Mouse (Mus musculus): ENCODE data around the gene Pyroxd2. TPM values are rescaled to one million over a fixed set of nuclear protein-coding genes. Genes with fewer than 3 reads are reported as not detected.

Pyroxd2 gene
- polyA plus RNA-seq, 1 experiment from 2014 or later = 0.52 TPM

DNA sequence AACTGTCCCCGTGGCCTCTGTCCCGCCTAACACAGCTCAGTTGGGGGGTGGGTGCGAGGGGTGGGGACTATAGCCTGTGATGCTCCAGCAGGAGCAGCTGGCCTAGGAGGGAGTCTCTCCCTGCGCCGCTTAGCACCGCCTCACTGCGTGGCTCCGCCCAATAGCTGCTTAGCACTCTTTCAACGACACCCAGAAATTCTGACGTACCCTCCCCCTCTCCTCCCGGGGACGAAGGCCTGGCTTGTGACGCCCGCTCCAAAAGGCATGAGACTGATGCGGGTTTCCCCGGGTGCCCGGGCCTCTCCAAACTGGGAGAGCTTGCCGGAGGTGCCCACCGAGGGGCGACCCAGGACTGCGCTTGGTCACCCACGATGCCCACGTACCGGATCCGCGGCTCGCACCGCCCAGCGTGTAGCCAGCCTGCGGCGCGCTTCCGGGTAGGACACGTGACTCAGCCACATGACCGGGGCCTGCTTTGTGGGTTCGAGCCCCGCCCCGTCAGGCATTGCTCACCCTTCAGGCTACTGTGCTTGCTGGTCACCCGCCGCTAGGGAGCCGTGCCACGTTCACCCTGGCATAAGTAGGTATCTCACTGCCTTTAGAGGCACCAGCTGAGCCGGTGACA lies 27.1 kb upstream of the Pyroxd2 start, which contains the start of gene Hps1:
Hps1 (minus strand) TSS at position 448 of the 625 bp plus-strand sequence.
- H3K27ac ChIP-seq (replicated peaks; ENCODE audit: low read depth, low read length) = peak within 1 kb of the TSS; percentile 16; the same call in 1 of the 2 replicates
- no peaks in the 10 kb centered on the region for H3K36me3 ChIP-seq (replicated peaks; ENCODE audit: control insufficient read depth, insufficient read depth, low read depth, low read length)
- H3K4me2 ChIP-seq (ENCODE audit: low read depth, low read length) = peak within 1 kb of the TSS; percentile 61
- no peaks in the 10 kb centered on the region for H3K4me1 ChIP-seq (ENCODE audit: control insufficient read depth, insufficient read depth, low read length)
- H3K9ac ChIP-seq (replicated peaks; ENCODE audit: low read length) = peak within 1 kb of the TSS; percentile 68
- peak; percentile 97 for ATAC-seq (replicated peaks; ENCODE audit: insufficient number of reproducible peaks, low FRiP score, low TSS enrichment, low read depth)
- peak within 1 kb of the TSS; percentile 62 for H3K4me3 ChIP-seq (ENCODE audit: low read depth, low read length)
- H3K27me3 ChIP-seq (ENCODE audit: control insufficient read depth, insufficient read depth, low read length) = no peaks in the 10 kb centered on the region
- H3K9me3 ChIP-seq (replicated peaks; ENCODE audit: control insufficient read depth, low read length) = no peaks in the 10 kb centered on the region
- WGBS = under 1% methylated on average over 43 of the region's 43 CpGs
- peak; percentile 93 for DNase-seq (ENCODE audit: low spot score)

DNA sequence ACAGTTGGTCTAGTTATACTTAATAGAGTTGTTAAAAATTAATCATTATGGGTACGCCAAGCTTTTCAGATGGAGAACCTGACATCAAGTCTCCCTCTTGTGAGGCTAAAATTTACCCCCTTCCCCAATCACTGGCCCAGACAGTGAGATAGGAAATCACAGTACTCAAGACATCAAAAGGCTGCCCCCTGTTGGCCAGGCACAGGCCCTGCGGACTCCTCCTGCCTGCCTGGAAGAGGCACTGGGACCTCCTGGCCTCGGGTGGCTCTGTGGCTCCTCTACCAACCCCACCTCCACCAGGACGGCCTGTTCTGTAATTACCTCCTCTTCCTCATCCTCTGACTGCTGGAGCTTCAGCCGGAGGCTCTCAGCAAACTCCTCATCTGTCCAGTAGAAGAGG lies 25.2 kb upstream of the Pyroxd2 start:
- Histone ChIP-seq H3K4me2 (ENCODE audit: low read depth, low read length) (no peak overlapping the region), H3K9ac (replicated peaks; ENCODE audit: low read length) (no peak overlapping the region), H3K27ac (replicated peaks; ENCODE audit: low read depth, low read length) (no peak overlapping the region), H3K27me3 (ENCODE audit: control insufficient read depth, insufficient read depth, low read length) (no peaks in the 10 kb centered on the region), H3K4me1 (ENCODE audit: control insufficient read depth, insufficient read depth, low read length) (no peaks in the 10 kb centered on the region), H3K4me3 (ENCODE audit: low read depth, low read length) (no peak overlapping the region), H3K36me3 (replicated peaks; ENCODE audit: control insufficient read depth, insufficient read depth, low read depth, low read length) (no peaks in the 10 kb centered on the region), H3K9me3 (replicated peaks; ENCODE audit: control insufficient read depth, low read length) (no peaks in the 10 kb centered on the region)
- WGBS = 73% methylated on average over 5 of the region's 5 CpGs
- ATAC-seq (replicated peaks; ENCODE audit: insufficient number of reproducible peaks, low FRiP score, low TSS enrichment, low read depth) = no peak
- no peak for DNase-seq (ENCODE audit: low spot score)

DNA sequence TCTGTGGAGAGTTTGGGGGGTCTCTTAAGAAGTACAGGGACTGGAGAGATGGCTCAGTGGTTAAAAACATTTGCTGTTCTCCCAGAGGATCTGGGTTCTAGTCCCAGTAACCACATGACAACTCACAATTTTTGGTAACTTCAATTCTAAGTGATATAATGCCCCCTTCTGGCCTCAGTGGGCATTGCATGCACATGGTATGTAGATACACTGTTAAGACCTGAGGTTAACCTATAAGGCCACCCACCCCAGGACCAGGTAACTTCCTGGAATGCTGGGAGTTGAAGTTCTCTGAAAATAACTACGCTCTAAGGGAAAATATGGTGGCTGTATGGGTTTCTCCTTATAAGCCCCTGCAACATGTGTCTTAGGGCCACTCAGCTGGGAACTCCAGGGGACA lies 24.2 kb upstream of the Pyroxd2 start:
- Histone ChIP-seq H3K9me3 (replicated peaks; ENCODE audit: control insufficient read depth, low read length) (no peaks in the 10 kb centered on the region), H3K27me3 (ENCODE audit: control insufficient read depth, insufficient read depth, low read length) (no peaks in the 10 kb centered on the region), H3K27ac (replicated peaks; ENCODE audit: low read depth, low read length) (no peak overlapping the region), H3K4me1 (ENCODE audit: control insufficient read depth, insufficient read depth, low read length) (no peaks in the 10 kb centered on the region), H3K36me3 (replicated peaks; ENCODE audit: control insufficient read depth, insufficient read depth, low read depth, low read length) (no peaks in the 10 kb centered on the region), H3K4me2 (ENCODE audit: low read depth, low read length) (no peak overlapping the region), H3K9ac (replicated peaks; ENCODE audit: low read length) (no peak overlapping the region), H3K4me3 (ENCODE audit: low read depth, low read length) (no peak overlapping the region)
- no peak for ATAC-seq (replicated peaks; ENCODE audit: insufficient number of reproducible peaks, low FRiP score, low TSS enrichment, low read depth)
- DNase-seq (ENCODE audit: low spot score) = peak; percentile 29
- 97% methylated on average over 1 of the region's 1 CpGs for WGBS

DNA sequence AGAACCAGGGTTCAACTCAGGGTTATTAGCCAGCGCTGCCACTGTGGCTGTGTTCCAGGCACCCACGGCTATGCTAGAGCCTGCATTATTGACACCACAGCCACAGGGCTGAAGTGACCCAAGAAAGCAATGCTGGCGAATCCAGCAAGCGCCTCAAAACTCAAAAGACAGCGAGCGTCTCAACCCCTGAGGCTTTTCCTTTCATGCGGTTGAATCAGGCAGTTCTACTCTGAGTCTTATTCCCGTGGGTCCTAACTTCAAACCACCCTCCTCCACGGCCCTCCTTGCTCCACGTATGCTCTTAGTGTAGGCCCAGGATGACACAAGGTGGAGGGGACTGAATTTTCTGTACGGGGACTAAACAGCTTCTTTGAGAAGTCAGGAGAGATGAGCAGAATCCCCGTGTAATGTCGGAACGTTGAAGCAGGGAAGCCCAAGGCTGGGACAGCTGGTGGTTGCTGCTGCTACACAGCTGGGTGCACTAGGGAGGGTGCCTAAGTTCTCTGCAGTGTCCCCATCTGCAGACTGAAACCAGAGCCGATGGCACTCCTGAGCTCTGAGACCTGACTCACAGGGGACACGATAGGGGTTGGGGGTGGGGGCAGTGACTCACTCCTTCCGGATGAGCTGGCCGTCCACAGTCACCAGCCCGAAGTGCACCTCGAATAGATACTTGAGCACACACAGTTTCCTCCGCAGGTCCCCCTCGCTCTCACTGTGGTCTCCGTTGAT lies 17.7 kb upstream of the Pyroxd2 start:
- Histone ChIP-seq H3K4me1 (ENCODE audit: control insufficient read depth, insufficient read depth, low read length) (no peaks in the 10 kb centered on the region), H3K4me3 (ENCODE audit: low read depth, low read length) (no peak overlapping the region), H3K27me3 (ENCODE audit: control insufficient read depth, insufficient read depth, low read length) (no peaks in the 10 kb centered on the region), H3K27ac (replicated peaks; ENCODE audit: low read depth, low read length) (no peak overlapping the region), H3K4me2 (ENCODE audit: low read depth, low read length) (no peak overlapping the region), H3K9me3 (replicated peaks; ENCODE audit: control insufficient read depth, low read length) (no peaks in the 10 kb centered on the region), H3K9ac (replicated peaks; ENCODE audit: low read length) (no peak overlapping the region), H3K36me3 (replicated peaks; ENCODE audit: control insufficient read depth, insufficient read depth, low read depth, low read length) (no peaks in the 10 kb centered on the region)
- no peak for ATAC-seq (replicated peaks; ENCODE audit: insufficient number of reproducible peaks, low FRiP score, low TSS enrichment, low read depth)
- no peak for DNase-seq (ENCODE audit: low spot score)
- WGBS = 76% methylated on average over 23 of the region's 23 CpGs

DNA sequence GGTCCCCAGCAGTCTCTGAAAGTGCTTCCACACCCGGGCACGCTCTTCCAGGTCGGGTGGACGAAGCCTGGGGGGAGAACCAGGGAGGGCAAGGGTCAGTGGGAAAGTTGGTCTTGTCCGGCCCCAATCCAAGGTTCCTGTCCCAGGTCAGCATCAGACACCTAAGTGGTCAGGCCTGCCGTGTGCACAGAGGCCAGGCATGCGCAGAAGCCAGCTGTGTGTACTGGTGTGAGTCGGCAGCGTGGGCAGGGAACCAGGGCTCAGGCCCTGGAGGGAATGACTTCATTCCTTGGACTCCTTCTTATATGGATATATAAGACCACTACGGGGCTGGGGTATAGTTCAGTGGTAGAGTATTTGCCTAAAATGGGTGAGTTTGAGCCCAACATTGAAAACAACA lies 17.1 kb upstream of the Pyroxd2 start:
- H3K4me2 ChIP-seq (ENCODE audit: low read depth, low read length) = no peak overlapping the region
- no peak for DNase-seq (ENCODE audit: low spot score)
- WGBS = 89% methylated on average over 10 of the region's 10 CpGs
- H3K9ac ChIP-seq (replicated peaks; ENCODE audit: low read length) = no peak overlapping the region
- no peak overlapping the region for H3K27ac ChIP-seq (replicated peaks; ENCODE audit: low read depth, low read length)
- no peaks in the 10 kb centered on the region for H3K9me3 ChIP-seq (replicated peaks; ENCODE audit: control insufficient read depth, low read length)
- no peaks in the 10 kb centered on the region for H3K4me1 ChIP-seq (ENCODE audit: control insufficient read depth, insufficient read depth, low read length)
- no peaks in the 10 kb centered on the region for H3K36me3 ChIP-seq (replicated peaks; ENCODE audit: control insufficient read depth, insufficient read depth, low read depth, low read length)
- H3K27me3 ChIP-seq (ENCODE audit: control insufficient read depth, insufficient read depth, low read length) = no peaks in the 10 kb centered on the region
- ATAC-seq (replicated peaks; ENCODE audit: insufficient number of reproducible peaks, low FRiP score, low TSS enrichment, low read depth) = no peak
- H3K4me3 ChIP-seq (ENCODE audit: low read depth, low read length) = no peak overlapping the region

DNA sequence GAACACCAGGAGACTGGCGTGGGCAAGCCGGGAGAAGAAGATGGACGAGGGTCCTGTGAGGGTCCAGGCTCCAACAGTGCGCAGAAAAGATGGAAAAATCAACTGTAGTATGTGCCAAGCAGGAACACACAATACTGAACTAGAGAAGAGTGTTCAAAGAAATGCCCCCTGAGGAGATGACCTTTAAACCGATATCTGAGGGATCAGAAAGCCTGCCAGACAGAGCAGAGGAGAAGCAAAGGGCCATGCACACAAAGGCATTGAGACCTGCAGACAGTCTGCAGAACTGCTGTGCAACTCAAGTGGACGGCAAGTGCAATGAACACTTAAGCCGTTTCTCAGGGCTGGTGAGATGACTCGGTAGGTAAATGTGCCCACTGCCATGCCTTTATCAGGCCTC lies 14.8 kb upstream of the Pyroxd2 start:
- ATAC-seq (replicated peaks; ENCODE audit: insufficient number of reproducible peaks, low FRiP score, low TSS enrichment, low read depth) = no peak
- WGBS = 69% methylated on average over 8 of the region's 8 CpGs
- Histone ChIP-seq H3K4me3 (ENCODE audit: low read depth, low read length) (no peak overlapping the region), H3K9ac (replicated peaks; ENCODE audit: low read length) (no peak overlapping the region), H3K4me2 (ENCODE audit: low read depth, low read length) (no peak overlapping the region), H3K9me3 (replicated peaks; ENCODE audit: control insufficient read depth, low read length) (no peaks in the 10 kb centered on the region), H3K27me3 (ENCODE audit: control insufficient read depth, insufficient read depth, low read length) (no peaks in the 10 kb centered on the region), H3K27ac (replicated peaks; ENCODE audit: low read depth, low read length) (no peak overlapping the region), H3K4me1 (ENCODE audit: control insufficient read depth, insufficient read depth, low read length) (no peaks in the 10 kb centered on the region), H3K36me3 (replicated peaks; ENCODE audit: control insufficient read depth, insufficient read depth, low read depth, low read length) (no peaks in the 10 kb centered on the region)
- no peak for DNase-seq (ENCODE audit: low spot score)

DNA sequence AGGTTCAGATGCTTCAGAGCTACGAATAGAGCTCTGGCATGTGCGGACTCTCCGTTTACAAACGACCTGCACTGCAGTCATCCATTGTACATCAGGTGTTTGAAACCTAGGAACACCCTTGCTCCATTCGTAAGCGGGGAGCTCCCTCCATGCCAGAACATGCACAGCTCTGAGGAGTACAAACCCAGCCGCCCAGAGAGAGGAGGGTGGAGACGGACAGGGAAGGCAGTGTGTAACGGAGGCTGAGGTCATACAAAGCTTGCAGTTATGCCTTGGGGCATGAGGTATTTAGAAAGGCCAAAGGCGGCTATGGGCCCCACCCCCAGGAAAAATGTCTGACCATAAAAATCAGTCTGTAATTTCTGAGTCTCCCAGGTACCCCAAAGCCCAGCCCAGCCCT lies 11.8 kb upstream of the Pyroxd2 start:
- H3K9me3 ChIP-seq (replicated peaks; ENCODE audit: control insufficient read depth, low read length) = no peaks in the 10 kb centered on the region
- H3K36me3 ChIP-seq (replicated peaks; ENCODE audit: control insufficient read depth, insufficient read depth, low read depth, low read length) = no peaks in the 10 kb centered on the region
- DNase-seq (ENCODE audit: low spot score) = no peak
- no peak overlapping the region for H3K9ac ChIP-seq (replicated peaks; ENCODE audit: low read length)
- no peaks in the 10 kb centered on the region for H3K4me1 ChIP-seq (ENCODE audit: control insufficient read depth, insufficient read depth, low read length)
- no peak overlapping the region for H3K4me2 ChIP-seq (ENCODE audit: low read depth, low read length)
- WGBS = 59% methylated on average over 10 of the region's 10 CpGs
- no peak overlapping the region for H3K4me3 ChIP-seq (ENCODE audit: low read depth, low read length)
- no peak overlapping the region for H3K27ac ChIP-seq (replicated peaks; ENCODE audit: low read depth, low read length)
- H3K27me3 ChIP-seq (ENCODE audit: control insufficient read depth, insufficient read depth, low read length) = no peaks in the 10 kb centered on the region
- ATAC-seq (replicated peaks; ENCODE audit: insufficient number of reproducible peaks, low FRiP score, low TSS enrichment, low read depth) = 0 out of 2 replicates have a peak, but pooled peaks have one; percentile 42

GRCm38 (mm10) chr19:42756671-42757070 lies 4.1 kb upstream of the Pyroxd2 start:
- no peak overlapping the region for H3K4me2 ChIP-seq (ENCODE audit: low read depth, low read length)
- no peak for ATAC-seq (replicated peaks; ENCODE audit: insufficient number of reproducible peaks, low FRiP score, low TSS enrichment, low read depth)
- DNase-seq (ENCODE audit: low spot score) = no peak
- H3K4me3 ChIP-seq (ENCODE audit: low read depth, low read length) = no peak overlapping the region
- H3K27me3 ChIP-seq (ENCODE audit: control insufficient read depth, insufficient read depth, low read length) = no peaks in the 10 kb centered on the region
- 92% methylated on average over 6 of the region's 6 CpGs for WGBS
- H3K27ac ChIP-seq (replicated peaks; ENCODE audit: low read depth, low read length) = no peak overlapping the region
- H3K36me3 ChIP-seq (replicated peaks; ENCODE audit: control insufficient read depth, insufficient read depth, low read depth, low read length) = no peaks in the 10 kb centered on the region
- no peaks in the 10 kb centered on the region for H3K9me3 ChIP-seq (replicated peaks; ENCODE audit: control insufficient read depth, low read length)
- H3K9ac ChIP-seq (replicated peaks; ENCODE audit: low read length) = no peak overlapping the region
- no peaks in the 10 kb centered on the region for H3K4me1 ChIP-seq (ENCODE audit: control insufficient read depth, insufficient read depth, low read length)
